Mouse (Mus musculus): ENCODE measurements around the gene Armc7.
"Not testable (repeated sequence)": the region's sequence is repeated elsewhere in the genome, so short reads cannot be mapped to it uniquely, and the experiment has no call there.

Armc7 gene

DNA sequence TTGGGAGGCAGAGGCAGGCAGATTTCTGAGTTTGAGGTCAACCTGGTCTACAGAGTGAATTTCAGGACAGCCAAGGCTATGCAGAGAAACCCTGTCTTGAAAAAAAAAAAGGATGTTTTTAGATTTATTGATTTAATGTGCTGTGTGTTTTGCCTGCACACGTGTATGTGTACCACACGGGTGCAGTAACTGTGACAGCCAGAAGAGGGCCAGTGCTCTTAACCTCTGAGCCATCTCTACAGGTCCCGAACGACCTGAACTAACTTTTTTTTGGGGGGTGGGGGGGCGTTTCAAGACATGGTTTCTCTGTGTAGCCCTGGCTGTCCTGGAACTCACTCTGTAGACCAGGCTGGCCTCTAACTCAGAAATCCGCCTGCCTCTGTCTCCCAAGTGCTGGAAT is 20.6 kb upstream of the Armc7 start:
- not testable (repeated sequence) for DNase-seq (ENCODE audit: low read depth, low spot score)

DNA sequence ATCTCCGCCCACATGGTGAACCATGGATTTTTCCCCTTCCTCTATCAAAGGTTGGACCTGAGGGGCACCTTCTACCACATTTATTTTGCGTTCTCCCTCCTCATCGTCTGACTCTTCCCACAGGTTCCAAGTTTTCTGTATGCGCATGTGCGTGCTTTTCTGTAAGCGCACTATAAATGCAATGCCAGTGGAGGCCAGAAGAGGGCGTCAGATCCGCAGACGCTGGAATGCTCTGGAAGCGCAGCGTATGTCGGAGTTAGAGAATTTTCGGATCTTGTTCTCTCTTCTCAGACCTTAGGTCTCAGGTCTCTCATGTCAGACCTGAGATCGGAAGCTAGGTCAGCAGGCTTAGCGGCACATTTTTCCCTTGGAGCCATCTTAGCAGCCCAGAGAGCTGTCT is 19.8 kb upstream of the Armc7 start:
- DNase-seq (ENCODE audit: low read depth, low spot score): no peak

DNA sequence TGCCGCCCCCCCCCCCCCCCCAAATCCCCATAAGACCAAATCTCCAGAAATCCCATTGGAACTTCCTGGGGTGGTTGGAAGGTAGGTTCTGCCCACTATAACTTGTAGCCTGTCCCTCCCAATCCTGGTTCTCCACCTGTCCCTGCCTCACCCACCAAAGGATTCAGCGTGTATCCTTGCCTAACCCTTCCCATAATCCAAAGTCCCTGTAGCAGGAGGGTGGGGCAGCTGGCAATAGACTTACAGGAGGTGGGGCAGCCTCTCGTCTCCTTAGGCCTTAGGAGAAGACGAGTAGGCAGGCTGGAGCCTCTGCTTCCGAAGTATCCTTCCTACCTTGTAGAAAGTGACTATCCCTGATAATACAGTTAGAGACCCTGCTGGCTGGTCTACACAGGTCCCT is 19.3 kb upstream of the Armc7 start:
- DNase-seq (ENCODE audit: low read depth, low spot score): no peak

DNA sequence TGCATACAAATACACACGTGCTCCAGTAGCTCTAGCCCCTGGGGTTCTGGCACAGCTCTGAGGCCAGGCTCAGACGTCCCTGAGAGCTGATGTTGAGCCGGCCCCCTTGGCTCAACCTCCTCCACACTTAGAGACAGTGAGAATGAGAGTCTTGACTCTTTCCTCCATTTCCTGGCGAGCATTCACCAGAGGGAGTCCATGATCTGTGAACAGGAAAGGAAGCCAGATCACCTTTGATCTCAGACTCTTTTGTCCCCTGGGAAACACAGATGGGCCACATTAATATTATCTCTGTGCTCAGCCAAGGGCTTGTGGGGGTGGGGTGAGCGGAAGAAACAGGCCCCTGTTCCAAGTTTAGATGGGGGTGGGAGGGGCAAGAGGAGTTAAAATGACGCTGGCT is 18.1 kb upstream of the Armc7 start:
- no peak for DNase-seq (ENCODE audit: low read depth, low spot score)

DNA sequence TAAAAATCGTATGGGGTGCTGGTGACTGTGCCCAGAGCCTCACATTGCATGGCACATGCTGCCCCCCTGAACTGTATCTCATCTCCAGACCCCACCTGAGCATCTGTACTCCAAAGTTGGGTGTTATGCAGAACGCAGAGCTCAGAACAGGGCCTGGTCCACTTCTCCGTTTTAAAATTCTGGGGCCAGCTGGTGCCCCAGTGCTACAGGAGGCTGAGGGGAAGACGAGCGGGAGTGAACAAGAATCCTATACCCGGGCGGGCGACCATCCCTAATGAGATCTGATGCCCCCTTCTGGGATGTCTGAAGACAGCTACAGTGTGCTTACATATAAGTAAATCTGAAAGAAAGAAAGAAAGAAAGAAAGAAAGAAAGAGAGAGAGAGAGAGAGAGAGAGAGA is 14.5 kb upstream of the Armc7 start:
- no peak for DNase-seq (ENCODE audit: low read depth, low spot score)

DNA sequence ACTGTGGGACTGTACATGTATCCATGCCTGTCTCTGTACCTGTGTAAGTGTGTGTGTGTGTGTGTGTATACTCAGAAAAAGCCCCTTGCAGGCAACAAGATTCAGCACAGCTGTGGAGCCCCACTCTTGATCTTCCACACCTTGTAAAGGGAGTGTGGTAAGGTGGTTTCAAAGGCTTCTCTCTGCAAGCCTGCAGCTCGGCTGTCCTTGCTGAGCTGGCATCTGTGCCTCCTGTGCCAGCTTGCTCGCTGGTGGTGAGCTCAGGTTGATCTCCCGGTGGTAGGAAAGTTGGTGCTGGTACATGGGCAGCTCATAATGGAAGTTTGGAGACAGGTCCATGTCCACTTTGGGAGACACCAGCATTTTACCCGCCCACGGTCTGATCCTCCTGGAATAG is 13.6 kb upstream of the Armc7 start:
- DNase-seq (ENCODE audit: low read depth, low spot score): no peak

DNA sequence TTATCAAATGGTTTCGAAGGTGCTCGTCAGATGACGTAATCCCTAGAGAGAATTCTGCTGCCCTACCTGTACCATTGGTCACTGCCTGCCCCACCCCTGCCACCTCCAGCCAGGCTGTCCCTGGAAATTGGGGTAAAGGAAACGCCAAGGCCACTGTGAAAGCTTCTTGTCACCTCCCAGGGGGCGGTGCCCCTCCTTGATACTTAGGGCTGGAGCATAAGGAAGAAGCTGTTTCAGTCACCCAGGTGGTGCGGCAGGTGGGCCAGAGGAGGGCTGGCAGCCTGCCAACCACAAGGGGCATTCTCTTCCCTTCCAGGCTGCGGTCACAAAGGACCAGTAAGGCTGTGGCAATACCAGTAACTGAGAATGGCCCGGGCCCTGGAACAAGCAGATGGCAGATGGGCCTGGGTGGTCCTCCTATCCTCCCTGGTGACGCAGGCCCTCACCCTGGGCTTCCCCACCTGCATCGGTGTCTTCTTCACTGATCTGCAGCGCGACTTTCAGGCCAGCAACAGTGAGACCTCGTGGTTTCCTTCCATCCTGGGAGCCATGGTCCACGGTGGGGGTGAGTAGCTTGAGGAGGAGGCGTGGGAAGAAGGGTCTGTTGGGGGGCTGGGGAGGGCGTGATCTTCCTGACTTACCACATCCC is 13.1 kb upstream of the Armc7 start, which contains the start of gene Slc16a5:
TSS of gene Slc16a5 (plus strand) at position 232 of the 649 bp plus-strand sequence.
- DNase-seq (ENCODE audit: low read depth, low spot score): no peak

DNA sequence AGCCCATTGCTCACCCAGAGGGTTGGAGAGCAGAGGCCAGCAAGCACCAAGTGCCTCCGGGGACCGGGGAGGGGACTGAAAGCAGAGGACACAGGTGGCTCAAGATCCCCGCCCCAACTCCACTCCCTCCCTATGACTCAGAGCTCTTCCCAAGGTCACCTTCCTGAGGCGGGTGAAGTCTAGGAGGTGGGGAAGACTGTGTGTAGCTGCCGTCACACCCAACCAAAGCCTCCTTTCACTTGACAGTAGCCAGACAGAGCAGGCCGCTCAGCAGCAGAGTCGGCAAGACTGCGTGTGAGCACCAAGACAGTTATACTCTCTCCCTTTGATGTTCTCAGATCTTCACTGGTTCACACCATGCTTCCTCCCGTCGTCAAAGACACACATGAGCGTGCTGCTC is 12.1 kb upstream of the Armc7 start:
- DNase-seq (ENCODE audit: low read depth, low spot score): no peak

DNA sequence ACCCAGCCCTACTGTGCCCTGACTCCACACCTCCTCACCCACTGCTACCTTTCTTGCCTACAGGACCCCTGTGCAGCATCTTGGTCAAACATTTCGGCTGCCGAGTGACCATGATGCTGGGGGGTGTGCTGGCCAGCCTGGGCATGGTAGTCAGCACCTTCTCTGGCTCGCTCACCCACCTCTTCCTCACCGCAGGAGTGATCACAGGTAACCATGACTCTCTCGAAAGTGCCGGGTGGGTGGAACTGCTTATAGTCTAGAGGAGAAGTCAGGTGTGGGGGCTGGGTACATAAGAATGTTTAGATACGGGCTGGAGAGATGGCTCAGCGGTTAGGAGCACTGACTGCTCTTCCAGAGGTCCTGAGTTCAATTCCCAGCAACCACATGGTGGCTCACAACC is 10.6 kb upstream of the Armc7 start:
- DNase-seq (ENCODE audit: low read depth, low spot score): no peak

DNA sequence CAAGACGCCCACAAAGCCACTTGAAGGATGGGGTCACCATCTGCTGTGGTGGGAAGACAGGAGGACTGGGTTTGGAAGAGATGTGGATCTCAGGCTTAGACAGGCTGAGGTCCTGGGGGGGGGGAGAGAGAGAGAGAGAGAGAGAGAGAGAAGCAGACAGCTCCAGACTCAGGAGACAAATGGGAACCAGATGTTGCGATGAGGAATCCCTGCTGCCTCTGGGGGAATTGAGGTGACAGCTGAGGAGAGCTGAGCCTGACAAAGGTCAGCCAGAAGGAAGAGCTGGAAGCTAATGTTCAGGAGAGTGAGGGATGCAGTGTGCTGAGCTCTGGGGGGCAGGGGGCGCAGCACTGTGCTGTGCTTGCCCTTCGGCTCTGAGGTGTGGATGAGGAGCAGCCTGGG is 8.2 kb upstream of the Armc7 start:
- DNase-seq (ENCODE audit: low read depth, low spot score): peak; percentile 85

DNA sequence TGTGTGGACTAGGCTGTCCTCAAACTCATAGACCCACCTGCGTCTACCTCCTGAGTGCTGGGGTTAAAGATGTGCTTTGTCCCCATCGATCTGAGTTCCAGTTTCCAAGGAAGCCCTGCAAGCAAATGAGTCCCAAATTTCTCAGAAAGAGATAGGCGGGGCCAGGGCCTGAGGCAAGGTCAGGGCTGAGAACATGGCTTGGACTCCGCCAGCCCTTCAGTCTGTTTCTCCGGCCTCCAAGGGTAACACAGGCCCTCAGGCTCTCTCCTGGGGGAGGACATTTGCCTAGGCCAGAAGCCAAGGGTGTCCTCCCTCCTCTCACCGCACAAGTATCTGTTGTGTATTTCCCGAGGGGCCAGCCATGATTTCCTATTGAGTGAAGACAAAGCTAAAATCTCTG is 3.3 kb upstream of the Armc7 start:
- no peak for DNase-seq (ENCODE audit: low read depth, low spot score)

DNA sequence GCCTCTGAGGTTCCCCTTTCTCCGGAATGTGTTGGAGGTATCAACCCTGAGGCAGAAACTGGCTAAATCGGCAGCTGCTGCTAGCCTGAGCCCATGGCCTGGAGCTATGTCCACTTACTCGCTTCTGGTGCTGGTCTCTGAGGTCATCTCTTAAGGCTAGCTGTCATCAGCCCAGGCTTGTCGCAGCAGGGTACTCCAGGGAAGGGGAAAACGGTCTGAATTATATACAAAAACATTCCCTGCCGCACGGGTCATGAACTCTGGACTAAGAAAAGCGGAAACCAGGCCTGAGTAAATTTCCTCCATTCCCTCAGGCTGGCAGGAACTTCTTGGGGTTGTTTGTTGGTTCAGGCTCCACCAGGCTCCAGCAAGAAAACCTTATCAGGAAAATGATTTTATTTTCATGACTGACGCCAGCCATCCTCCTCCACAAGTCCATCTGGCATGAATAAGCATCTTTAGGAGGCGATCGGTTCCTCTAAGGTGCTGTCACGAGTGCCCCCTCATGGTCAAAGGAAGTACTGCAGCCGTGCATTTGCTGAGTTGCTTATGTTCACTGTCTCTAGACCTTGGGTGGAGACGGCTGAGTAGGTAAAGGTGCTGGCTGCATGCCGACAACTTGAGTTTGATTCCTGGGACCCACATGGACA is 1.7 kb upstream of the Armc7 start:
- DNase-seq (ENCODE audit: low read depth, low spot score): peak; percentile 99

DNA sequence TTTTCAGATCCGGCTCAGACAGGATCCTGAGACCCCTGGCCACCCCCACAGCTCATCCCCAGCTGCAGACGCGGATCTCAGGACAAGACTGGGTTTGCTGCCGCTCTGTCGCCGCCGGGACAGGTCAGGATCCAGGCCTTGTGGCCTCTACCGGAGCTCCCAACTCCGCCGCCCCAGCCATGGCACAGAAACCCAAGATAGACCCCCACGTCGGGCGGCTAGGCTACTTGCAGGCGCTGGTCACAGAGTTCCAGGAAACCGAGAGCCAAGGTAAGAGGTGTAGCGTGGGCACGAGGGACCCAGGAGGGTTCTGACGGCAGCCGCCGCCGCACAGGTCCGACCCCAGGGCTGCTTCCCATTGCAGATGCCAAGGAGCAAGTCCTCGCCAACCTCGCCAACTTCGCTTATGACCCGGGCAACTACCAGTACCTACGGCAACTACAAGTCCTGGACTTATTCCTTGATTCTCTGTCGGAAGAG is 331 bp downstream of the Armc7 start:
- peak; percentile 26 for DNase-seq (ENCODE audit: low read depth, low spot score)

DNA sequence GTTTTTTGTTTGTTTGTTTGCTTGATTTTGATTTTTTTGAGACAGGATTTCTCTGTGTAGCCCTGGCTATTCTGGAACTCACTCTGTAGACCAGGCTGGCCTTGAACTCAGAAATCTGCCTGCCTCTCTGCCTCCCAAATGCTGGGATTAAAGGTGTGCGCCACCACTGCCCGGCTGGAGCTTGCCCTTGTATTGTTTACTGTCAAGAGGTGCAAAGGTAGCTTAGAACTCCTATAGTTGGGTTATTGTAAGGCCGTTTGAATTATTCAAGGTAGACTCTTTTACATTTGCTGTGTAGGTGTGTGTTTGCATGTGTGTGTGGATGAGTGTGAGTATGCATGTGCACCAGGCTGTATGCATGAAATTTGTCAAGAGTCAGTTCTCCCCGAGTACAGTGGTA is 1.2 kb downstream of the Armc7 start:
- DNase-seq (ENCODE audit: low read depth, low spot score): not testable (repeated sequence)

DNA sequence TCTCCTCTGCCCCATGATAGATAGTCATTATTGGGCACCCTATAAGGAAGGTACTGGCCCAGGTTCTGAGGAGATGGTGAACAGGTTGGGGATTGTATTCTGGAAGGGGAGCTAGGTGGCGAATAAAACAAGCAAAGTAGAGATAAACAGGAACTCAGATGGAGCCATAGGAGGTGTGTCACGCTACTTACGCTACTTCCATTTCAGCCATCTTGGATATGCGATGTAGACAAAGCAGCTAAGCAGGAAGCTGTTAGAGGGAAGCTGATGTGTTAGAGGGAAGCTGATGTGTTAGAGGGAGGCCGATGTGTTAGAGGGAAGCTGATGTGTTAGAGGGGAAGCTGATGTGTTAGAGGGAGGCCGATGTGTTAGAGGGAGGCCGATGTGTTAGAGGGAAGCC is 1.9 kb downstream of the Armc7 start:
- DNase-seq (ENCODE audit: low read depth, low spot score): not testable (repeated sequence)

DNA sequence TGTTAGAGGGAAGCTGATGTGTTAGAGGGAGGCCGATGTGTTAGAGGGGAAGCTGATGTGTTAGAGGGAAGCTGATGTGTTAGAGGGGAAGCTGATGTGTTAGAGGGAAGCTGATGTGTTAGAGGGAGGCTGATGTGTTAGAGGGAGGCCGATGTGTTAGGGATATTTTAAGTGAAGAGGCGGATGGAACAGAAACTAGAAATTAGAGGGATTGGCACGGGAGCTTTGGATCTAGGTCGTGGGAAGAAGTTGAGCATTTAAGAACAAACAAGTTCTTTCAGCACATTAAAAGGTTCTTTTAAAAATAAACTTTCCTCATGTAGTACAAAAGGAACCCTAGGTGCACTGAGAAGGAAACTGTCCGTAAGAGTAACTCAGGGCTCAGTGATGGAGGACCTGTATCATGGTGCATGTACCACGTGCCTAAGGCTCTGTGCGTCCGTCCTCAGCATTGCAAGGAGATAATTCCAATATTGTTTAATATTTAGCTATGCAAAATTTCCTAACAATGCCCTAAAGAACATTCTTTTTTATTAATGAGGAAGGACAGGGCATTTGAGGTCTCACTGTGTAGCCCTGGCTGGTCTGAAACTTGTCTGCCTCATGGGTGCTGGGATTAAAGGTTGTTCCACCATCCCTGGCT is 3.0 kb downstream of the Armc7 start:
- no peak for DNase-seq (ENCODE audit: low read depth, low spot score)

DNA sequence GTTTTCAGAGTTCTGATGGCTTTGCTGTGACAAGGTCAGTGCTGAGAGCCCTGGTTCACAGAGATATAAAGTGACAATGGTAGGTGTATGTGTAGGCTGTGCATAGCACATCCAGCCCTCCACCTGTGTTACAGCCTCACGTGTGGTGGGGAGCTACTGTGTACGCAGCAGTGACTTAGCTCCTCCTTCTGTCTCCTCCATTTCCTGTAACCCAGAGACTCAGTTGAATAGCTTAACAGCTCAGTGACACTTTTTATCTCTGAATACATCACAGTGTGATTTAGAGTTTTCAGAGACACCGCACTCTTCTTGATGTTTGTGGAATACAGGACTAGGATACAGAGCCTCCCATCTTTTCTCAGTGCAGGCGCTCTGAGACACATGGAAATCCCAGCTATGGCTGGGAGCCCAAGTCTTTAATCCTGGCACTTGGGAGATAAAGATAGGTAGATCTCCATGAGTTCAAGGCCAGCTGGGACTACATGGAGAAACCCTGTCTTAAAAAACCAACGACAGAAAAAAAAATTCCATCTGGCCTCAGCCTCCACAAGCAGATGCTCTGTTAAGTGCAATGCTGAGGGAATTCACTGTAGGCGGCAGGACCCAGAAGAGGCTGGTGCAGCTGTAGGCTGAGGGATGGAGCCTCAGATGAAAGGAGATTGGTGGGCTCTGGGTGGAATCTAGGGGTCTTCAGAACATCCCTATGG is 6.2 kb downstream of the Armc7 start:
- DNase-seq (ENCODE audit: low read depth, low spot score): no peak

DNA sequence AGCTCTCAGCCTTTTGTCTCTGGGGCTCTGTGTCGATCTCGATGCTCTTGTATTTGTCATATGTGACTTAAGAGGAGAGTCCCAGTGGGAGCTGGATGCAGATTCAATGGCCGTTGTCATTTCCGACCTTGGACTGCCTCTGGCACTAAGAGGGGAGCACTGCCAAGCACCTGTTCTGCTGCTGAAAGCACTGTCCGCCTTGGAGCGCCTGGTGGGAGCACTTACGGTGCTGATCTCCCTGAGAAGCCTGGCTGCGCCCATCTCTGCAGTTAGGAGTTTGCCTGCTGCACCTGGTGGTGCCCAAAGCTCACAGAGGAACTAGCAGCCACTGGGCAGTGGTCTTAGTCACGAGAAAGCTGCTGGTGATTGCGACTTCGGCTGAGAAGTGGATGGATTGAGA is 7.8 kb downstream of the Armc7 start:
- no peak for DNase-seq (ENCODE audit: low read depth, low spot score)

DNA sequence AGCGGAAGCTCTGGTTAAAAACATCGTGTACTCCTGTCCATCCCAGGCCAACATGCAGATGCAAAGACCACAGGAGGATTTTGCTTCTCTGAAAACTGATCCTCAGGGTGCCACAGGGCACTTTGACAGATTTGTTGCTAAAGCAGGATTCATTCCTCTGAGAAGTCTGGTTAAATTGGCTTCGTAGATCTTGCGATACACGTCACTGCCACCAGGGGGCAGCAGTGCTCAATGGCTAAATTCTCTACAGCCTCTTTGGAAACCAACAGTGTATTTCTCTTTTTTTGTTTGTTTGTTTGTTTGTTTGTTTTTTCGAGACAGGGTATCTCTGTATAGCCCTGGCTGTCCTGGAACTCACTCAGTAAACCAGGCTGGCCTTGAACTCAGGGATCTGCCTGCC is 8.3 kb downstream of the Armc7 start:
- peak; percentile 88 for DNase-seq (ENCODE audit: low read depth, low spot score)

DNA sequence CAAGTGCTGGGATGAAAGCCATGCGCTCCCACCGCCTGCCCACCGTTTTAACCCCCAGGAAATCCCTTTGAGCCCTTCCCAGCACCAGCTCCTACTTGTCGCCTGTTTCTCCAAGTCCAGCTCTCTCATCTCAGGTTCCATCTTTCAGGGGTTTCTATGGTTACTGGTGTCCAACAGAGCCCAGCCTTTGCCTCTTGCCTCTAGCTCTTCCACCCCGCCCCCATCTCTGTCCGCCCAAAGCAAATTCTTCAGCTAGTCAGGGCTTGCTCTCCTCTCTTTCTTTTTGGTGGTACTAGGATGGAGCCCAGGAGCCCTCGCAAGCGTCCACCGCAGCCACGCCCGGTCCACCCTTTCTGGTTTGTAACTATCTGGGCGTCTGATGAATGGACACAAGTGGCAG is 9.7 kb downstream of the Armc7 start:
- DNase-seq (ENCODE audit: low read depth, low spot score): no peak

DNA sequence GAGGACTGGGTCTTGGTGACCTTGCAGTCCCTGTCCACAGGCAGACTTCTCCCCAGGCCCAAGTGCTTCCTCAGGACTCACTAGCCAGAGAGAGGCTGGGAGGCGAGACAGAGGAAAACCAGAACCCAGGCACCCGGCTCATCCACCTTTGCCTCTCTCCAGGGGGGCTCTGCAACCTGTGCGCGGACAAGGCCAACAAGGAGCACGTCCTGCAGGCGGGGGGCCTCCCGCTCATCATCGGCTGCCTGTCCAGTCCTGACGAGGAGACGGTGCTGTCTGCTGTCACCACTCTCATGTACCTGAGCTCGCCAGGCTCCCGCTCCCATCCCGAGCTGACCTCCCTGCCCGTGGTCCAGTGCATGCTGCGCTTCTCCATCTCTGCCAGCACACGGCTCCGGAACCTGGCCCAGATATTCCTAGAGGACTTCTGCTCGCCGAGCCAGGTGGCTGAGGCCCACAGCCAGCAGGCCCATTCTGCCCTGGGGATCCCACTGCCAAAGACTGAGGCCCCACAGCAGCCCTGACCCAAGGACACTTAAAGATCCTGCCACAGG is 13.2 kb downstream of the Armc7 start:
- DNase-seq (ENCODE audit: low read depth, low spot score): no peak
